Mouse (Mus musculus) embryonic facial prominence, embryonic 13.5 days (tissue): Measurements from ENCODE around the gene Grin2c. TPM values are rescaled to one million over a fixed set of nuclear protein-coding genes. Genes with fewer than 3 reads are reported as not detected.
A peak's percentile ranks its signal among the peaks of the same experiment; 100 is the strongest.

Source experiments
- ATAC-seq: fragments of 200-750 bp; cut with Nextera tagmentation; 2 replicates; pipeline ENCODE4 v1.8.0; 2017; ENCODE audit warnings: low read depth; ENCODE audit not compliant: insufficient number of reproducible peaks, insufficient read depth, low FRiP score, low TSS enrichment
- H3K27ac ChIP-seq: fragments of 300-500 bp; sonication (generic); 2 replicates; pipeline ENCODE4 v1.5.1; 2015; ENCODE audit warnings: moderate library complexity, mild to moderate bottlenecking, inconsistent platforms
- H3K27me3 ChIP-seq: fragments of 300-500 bp; sonication (generic); 2 replicates; pipeline ENCODE4 v1.6.1; 2015; ENCODE audit warnings: mild to moderate bottlenecking, inconsistent platforms
- H3K36me3 ChIP-seq: fragments of 300-500 bp; sonication (generic); 2 replicates; pipeline ENCODE4 v1.6.1; 2015; ENCODE audit warnings: mild to moderate bottlenecking, inconsistent platforms
- H3K4me1 ChIP-seq: fragments of 300-500 bp; sonication (generic); 2 replicates; pipeline ENCODE4 v1.6.1; 2015; ENCODE audit warnings: inconsistent platforms
- H3K4me2 ChIP-seq: fragments of 300-500 bp; sonication (generic); 2 replicates; pipeline ENCODE4 v1.6.1; 2015; ENCODE audit warnings: moderate library complexity, mild to moderate bottlenecking, inconsistent platforms
- H3K4me3 ChIP-seq: fragments of 300-500 bp; sonication (generic); 2 replicates; pipeline ENCODE4 v1.5.1; 2015; ENCODE audit warnings: mild to moderate bottlenecking, inconsistent platforms
- H3K9ac ChIP-seq: fragments of 300-500 bp; sonication (generic); 2 replicates; pipeline ENCODE4 v1.6.1; 2015; ENCODE audit warnings: mild to moderate bottlenecking, inconsistent platforms
- H3K9me3 ChIP-seq: fragments of 300-500 bp; sonication (generic); 2 replicates; pipeline ENCODE4 v1.6.1; 2016; ENCODE audit warnings: inconsistent platforms
- WGBS: fragments of 180-500 bp; shearing (Covaris S2); methylation state at CpG from one replicate; pipeline ENCODE4 v1.1.7; 2015; ENCODE audit warnings: mixed read lengths; 5-methylcytosine and 5-hydroxymethylcytosine counted together
- polyA plus RNA-seq: library from polyadenylated mRNA; unstranded; fragments of >200 nt; fragmentation: Nextera tagmentation; extraction: Ambion mirVana; gene quantifications from 2 replicates; pipeline ENCODE4 v1.2.1, GENCODE M21; 2015

Gene Grin2c
- polyA plus RNA-seq, 1 experiment from 2014 or later, result not detected

GRCm38 (mm10) chr11:115227640-115228039 lies 39.4 kb downstream of the Grin2c start:
- H3K27me3 ChIP-seq, result peaks cover 6% of the 10 kb centered on the region; the same call in 1 of the 2 replicates
- WGBS, result 26% methylated on average over 12 of the region's 12 CpGs
- no peaks in the 10 kb centered on the region; the same call in 1 of the 2 replicates for H3K36me3 ChIP-seq
- ATAC-seq, result no peak
- no peak overlapping the region for H3K4me3 ChIP-seq
- no peak overlapping the region for H3K4me2 ChIP-seq
- no peaks in the 10 kb centered on the region for H3K9me3 ChIP-seq
- H3K27ac ChIP-seq, result no peak overlapping the region
- H3K4me1 ChIP-seq, result peaks cover 34% of the 10 kb centered on the region
- H3K9ac ChIP-seq, result no peak overlapping the region

DNA sequence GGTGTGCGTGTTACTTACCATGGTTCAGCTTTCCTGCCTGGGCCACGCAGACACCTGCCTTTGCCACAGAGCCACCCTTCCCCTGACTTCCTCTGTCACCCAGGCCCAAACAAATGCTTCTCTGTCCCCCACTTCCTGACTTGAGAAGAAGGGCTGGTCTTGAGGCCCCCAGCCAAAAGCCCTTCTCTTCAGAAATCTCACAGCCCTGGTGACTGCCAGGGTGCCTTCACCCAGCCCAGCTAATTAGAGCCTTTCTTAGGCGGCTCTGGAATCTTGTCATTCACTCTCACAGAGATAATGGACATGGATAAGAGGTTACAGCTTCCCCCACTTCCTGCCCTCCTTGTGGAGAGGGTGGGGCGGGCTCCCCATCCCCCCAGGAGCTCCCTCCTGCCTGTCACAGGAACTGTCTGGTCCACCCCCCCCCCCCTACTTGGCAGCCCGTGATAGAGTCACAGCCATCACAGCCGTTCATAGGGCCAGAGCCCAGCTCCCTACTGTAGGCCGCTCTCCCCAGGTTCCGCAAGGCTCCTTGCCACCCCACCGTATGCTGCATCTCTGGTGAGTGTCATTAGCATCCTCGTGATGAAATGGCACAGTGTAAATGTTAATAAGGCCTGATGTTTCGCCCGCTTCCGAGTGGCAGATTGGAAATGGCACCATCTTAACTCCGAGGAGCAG lies 40.1 kb downstream of the Grin2c start:
- no peaks in the 10 kb centered on the region; the same call in 1 of the 2 replicates for H3K36me3 ChIP-seq
- no peak overlapping the region for H3K27ac ChIP-seq
- peaks cover 6% of the 10 kb centered on the region; the same call in 1 of the 2 replicates for H3K27me3 ChIP-seq
- H3K4me1 ChIP-seq, result peaks cover 37% of the 10 kb centered on the region
- H3K4me3 ChIP-seq, result no peak overlapping the region
- no peak overlapping the region for H3K4me2 ChIP-seq
- WGBS, result 40% methylated on average over 14 of the region's 14 CpGs
- H3K9me3 ChIP-seq, result no peaks in the 10 kb centered on the region
- ATAC-seq, result no peak
- 0 out of 2 replicates have a peak overlapping the region, but pooled peaks have one; percentile 36 for H3K9ac ChIP-seq

GRCm38 (mm10) chr11:115225301-115225700 lies 41.7 kb downstream of the Grin2c start:
- ATAC-seq, result no peak
- H3K9ac ChIP-seq, result no peak overlapping the region
- H3K36me3 ChIP-seq, result no peaks in the 10 kb centered on the region; the same call in 1 of the 2 replicates
- 66% methylated on average over 6 of the region's 6 CpGs for WGBS
- no peak overlapping the region for H3K4me3 ChIP-seq
- H3K4me2 ChIP-seq, result no peak overlapping the region
- H3K27ac ChIP-seq, result no peak overlapping the region
- H3K27me3 ChIP-seq, result peaks cover 6% of the 10 kb centered on the region; the same call in 1 of the 2 replicates
- H3K4me1 ChIP-seq, result peaks cover 32% of the 10 kb centered on the region
- H3K9me3 ChIP-seq, result no peaks in the 10 kb centered on the region

DNA sequence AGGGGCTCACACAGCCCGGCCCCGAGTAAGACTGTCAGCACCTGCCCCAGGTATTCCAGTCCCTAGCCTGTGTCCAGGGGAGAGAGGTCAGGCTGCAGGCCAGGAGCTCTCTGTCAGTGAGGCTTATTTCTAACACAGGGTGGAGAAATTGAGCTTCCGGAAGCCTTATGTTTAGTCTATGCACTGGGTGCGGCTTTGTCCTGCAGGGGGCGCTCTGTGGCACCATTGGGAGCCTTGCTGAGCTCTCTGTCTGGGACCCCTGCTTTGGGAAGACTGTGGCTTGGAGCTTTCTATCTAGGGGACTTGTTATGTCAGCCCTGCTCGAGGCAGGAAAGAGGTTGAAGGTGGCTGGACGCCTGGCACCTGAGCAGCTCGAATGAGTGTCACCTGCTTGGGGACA lies 42.2 kb downstream of the Grin2c start:
- no peak overlapping the region for H3K4me2 ChIP-seq
- ATAC-seq, result no peak
- no peak overlapping the region for H3K9ac ChIP-seq
- 45% methylated on average over 8 of the region's 8 CpGs for WGBS
- no peak overlapping the region for H3K4me3 ChIP-seq
- H3K4me1 ChIP-seq, result peaks cover 32% of the 10 kb centered on the region
- no peak overlapping the region for H3K27ac ChIP-seq
- H3K36me3 ChIP-seq, result no peaks in the 10 kb centered on the region; the same call in 1 of the 2 replicates
- no peaks in the 10 kb centered on the region for H3K9me3 ChIP-seq
- peaks cover 3% of the 10 kb centered on the region; the same call in 1 of the 2 replicates for H3K27me3 ChIP-seq

DNA sequence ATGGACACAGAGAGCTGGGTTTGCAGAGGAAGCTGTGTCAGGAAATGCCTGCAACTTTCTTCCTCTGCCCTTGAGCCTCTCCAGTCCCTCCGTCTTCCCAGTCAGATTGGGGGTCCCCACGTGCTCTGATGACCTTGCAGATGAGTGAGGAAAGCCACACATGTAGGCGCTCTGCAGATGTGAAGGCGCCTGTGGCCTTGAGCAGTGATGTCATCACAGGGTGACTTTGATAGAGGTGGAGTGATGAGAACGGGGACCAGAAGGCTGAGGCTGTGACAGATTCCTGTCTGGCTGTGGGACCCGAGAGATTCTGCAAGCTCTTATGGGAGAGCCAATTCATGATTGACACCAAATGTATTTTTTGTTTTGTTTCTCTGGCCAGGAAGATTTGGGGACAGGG lies 43.2 kb downstream of the Grin2c start:
- no peak overlapping the region for H3K4me2 ChIP-seq
- H3K9ac ChIP-seq, result no peak overlapping the region
- H3K27ac ChIP-seq, result no peak overlapping the region
- peaks cover 33% of the 10 kb centered on the region for H3K4me1 ChIP-seq
- H3K9me3 ChIP-seq, result no peaks in the 10 kb centered on the region
- no peaks in the 10 kb centered on the region; the same call in 1 of the 2 replicates for H3K36me3 ChIP-seq
- WGBS, result 64% methylated on average over 6 of the region's 6 CpGs
- no peak overlapping the region for H3K4me3 ChIP-seq
- ATAC-seq, result no peak
- H3K27me3 ChIP-seq, result no peaks in the 10 kb centered on the region

- Histone ChIP-seq H3K9me3 (no peaks in the 10 kb centered on the region), H3K36me3 (no peaks in the 10 kb centered on the region; the same call in 1 of the 2 replicates), H3K27me3 (no peaks in the 10 kb centered on the region), H3K4me3 (no peak overlapping the region), H3K9ac (no peak overlapping the region), H3K4me2 (no peak overlapping the region), H3K4me1 (peaks cover 35% of the 10 kb centered on the region), H3K27ac (no peak overlapping the region)
- 75% methylated on average over 11 of the region's 11 CpGs for WGBS
- no peak for ATAC-seq
These were observed 43.6 kb downstream of the Grin2c start for GRCm38 (mm10) chr11:115223451-115223850.

DNA sequence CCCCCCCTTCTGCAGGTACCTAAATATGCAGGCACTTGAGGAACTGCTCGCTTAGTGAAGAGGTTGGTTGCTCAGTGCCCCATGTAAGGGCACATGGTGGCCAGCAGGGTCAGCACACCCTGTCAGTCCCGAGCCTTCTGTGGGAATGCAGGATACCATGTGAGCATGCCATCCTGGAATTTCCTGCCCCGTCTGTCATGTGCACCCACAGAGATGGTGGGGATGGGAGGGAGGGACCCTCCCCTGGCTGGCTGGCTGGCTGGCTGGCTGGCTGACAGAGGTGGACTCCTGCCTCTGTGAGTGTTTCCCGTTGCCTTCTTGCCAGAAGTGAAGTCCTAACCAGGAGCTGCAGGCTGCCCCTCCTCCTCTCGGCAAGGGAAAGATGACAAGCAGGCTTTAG lies 44.5 kb downstream of the Grin2c start:
- Histone ChIP-seq H3K4me3 (no peak overlapping the region), H3K4me1 (peaks cover 39% of the 10 kb centered on the region), H3K27me3 (no peaks in the 10 kb centered on the region), H3K4me2 (no peak overlapping the region), H3K27ac (no peak overlapping the region), H3K36me3 (no peaks in the 10 kb centered on the region; the same call in 1 of the 2 replicates), H3K9me3 (no peaks in the 10 kb centered on the region), H3K9ac (no peak overlapping the region)
- ATAC-seq, result no peak
- WGBS, result 28% methylated on average over 5 of the region's 5 CpGs

DNA sequence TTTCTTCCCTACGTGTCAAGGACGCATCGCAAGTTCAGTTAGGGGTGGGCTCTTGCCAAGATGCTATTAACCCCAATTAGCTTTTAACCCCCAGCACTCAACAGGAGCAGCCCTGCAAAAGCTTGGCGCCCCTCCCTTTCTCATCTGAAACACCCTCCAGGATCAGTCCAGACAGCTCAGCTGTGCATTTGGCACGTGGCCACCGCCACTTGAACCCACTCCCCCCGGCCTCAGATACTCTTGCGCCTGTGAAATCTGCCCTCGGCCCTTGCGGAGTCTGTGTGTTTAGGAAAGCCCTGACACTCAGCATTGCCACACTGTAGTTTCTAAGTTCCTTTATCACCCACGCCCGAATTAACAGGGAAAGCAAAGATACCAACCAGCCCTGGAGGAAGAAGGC lies 45.0 kb downstream of the Grin2c start:
- Histone ChIP-seq H3K9ac (no peak overlapping the region), H3K4me3 (no peak overlapping the region), H3K4me2 (no peak overlapping the region), H3K27ac (no peak overlapping the region), H3K9me3 (no peaks in the 10 kb centered on the region), H3K36me3 (no peaks in the 10 kb centered on the region; the same call in 1 of the 2 replicates), H3K27me3 (no peaks in the 10 kb centered on the region), H3K4me1 (peaks cover 42% of the 10 kb centered on the region)
- 45% methylated on average over 12 of the region's 12 CpGs for WGBS
- ATAC-seq, result no peak

DNA sequence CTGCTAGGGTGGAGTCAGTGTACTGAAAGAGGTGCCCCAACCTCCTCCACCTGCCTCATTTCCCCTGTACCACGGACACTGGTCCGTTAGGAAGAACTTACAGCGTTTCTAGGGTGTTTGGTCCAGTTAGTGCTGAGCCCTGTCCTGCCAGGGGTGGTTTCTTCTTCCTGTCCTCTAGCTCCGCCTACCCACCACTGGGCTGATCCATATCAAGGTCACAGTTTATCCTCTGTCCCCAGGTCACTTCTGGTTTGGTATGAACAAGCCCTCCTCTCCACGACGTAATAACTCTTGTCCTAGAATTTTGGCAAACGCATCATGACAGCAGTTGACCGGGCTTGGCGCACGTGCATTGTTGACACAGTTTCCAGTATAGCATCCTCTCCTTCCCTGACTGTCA lies 47.4 kb downstream of the Grin2c start:
- ATAC-seq, result no peak
- Histone ChIP-seq H3K27me3 (no peaks in the 10 kb centered on the region), H3K27ac (no peak overlapping the region), H3K4me2 (no peak overlapping the region), H3K4me3 (no peak overlapping the region), H3K9me3 (no peaks in the 10 kb centered on the region), H3K4me1 (peaks cover 35% of the 10 kb centered on the region), H3K9ac (no peak overlapping the region), H3K36me3 (no peaks in the 10 kb centered on the region)
- 87% methylated on average over 10 of the region's 10 CpGs for WGBS

GRCm38 (mm10) chr11:115219263-115219662 lies 47.8 kb downstream of the Grin2c start:
- no peak overlapping the region for H3K9ac ChIP-seq
- H3K4me3 ChIP-seq, result no peak overlapping the region
- H3K27me3 ChIP-seq, result no peaks in the 10 kb centered on the region
- no peak for ATAC-seq
- no peaks in the 10 kb centered on the region for H3K36me3 ChIP-seq
- no peaks in the 10 kb centered on the region for H3K9me3 ChIP-seq
- H3K4me2 ChIP-seq, result no peak overlapping the region
- H3K4me1 ChIP-seq, result peaks cover 35% of the 10 kb centered on the region
- H3K27ac ChIP-seq, result no peak overlapping the region
- WGBS, result 57% methylated on average over 9 of the region's 9 CpGs

DNA sequence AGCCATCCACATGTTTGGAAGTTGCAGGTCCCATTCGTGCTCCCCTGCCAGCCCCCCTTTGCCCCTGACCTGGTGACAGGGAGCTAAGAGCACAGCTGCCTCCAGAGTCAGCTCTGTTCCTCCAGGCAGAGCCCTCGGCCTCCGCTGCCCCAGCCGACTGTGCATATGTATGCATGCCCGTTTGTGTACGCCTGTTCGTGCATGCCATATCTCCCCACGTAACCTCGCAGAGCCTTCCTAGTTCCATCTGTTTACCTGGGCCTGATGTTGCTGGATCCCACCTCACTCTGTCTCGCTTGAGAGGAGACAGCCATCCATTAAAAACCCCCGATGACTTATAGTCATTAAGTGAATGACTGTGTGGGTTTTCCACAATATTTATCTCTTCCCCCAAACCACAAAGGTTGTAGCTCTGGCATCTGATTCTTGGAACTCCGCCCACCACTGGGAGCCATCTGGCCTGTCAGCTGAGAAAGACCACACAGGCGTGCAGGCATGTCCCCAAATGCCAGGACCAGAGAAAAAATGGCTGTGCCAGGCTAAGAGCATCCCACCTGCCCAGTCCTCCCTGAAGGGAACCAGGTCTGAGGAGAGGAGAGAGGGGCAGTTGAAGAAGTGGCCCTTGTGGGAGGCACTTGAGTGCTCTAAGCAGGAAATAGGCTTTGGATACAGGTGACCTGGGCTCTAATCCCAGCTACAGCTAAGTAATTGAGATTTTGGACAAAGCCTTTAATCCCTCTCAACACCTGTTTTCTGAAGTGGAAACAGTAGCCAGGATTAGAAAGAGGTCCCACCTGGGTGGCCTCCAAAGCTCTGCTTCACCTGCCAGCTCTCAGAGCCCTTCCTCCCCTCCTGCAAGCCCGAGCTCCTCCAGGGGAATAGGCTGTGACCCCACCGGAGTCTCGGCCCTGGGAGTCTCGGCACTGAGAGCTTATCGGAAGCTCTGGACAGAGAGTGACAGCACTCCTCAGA lies 49.3 kb downstream of the Grin2c start:
- no peak overlapping the region for H3K4me3 ChIP-seq
- H3K4me1 ChIP-seq, result peaks cover 25% of the 10 kb centered on the region
- WGBS, result 55% methylated on average over 18 of the region's 18 CpGs
- peak overlapping the region; percentile 46; the same call in 1 of the 2 replicates for H3K9ac ChIP-seq
- ATAC-seq, result no peak
- no peak overlapping the region for H3K27ac ChIP-seq
- no peak overlapping the region for H3K4me2 ChIP-seq
- H3K36me3 ChIP-seq, result no peaks in the 10 kb centered on the region
- no peaks in the 10 kb centered on the region for H3K27me3 ChIP-seq
- no peaks in the 10 kb centered on the region for H3K9me3 ChIP-seq
